Mouse (Mus musculus) thymus, postnatal 10 days (tissue): ENCODE measurements around the gene Hps4.

Experiments
- DNase-seq, 2 experiments: peaks; one replicate each; pipeline ENCODE4 v3.0.0; 2021; ENCODE audit warnings: low spot score in 2 of 2

The Hps4 gene

DNA sequence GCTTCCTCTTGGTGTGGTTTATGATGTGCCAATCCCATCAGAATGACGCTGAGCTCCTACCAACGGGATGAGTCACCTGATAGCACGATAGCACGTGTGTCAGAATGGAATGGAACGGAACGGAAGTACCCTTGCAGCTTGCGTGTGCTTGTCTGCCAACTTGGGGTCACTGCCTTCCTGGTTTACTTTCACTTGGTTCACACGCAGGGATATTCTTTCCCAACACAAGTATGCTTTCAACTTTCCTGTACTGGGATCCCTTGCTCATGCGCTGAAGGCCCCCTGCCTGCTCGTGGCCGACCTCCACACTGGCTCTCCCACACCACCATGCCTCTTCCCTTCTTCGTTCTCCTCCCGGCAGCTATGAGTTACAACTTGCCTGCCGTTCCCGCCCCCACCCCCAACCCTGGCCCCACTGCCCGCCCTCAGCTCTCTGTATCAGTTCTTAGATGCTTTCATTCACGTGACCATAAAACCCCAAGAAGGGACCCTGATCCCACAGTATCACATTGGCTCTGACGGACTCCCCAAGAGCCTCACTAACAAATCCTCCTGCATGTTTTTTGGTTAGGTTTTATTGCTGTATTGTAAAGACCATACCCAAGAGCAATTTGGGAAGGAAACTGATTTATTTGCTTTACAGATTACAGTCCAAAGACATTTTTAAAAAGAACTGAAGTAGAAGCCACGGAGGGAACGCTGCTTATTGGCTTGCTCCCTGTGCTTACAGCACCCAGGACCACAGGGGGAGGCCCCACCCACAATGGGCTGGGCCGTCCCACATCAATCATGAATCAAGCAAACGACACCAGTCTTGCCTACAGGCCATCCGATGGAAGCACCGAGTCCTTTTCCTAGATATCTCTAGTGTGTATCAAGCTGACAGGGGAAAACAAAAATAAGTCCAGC, 18.0 kb upstream of the Hps4 start:
- DNase-seq, result peak; percentile 28 to 34

DNA sequence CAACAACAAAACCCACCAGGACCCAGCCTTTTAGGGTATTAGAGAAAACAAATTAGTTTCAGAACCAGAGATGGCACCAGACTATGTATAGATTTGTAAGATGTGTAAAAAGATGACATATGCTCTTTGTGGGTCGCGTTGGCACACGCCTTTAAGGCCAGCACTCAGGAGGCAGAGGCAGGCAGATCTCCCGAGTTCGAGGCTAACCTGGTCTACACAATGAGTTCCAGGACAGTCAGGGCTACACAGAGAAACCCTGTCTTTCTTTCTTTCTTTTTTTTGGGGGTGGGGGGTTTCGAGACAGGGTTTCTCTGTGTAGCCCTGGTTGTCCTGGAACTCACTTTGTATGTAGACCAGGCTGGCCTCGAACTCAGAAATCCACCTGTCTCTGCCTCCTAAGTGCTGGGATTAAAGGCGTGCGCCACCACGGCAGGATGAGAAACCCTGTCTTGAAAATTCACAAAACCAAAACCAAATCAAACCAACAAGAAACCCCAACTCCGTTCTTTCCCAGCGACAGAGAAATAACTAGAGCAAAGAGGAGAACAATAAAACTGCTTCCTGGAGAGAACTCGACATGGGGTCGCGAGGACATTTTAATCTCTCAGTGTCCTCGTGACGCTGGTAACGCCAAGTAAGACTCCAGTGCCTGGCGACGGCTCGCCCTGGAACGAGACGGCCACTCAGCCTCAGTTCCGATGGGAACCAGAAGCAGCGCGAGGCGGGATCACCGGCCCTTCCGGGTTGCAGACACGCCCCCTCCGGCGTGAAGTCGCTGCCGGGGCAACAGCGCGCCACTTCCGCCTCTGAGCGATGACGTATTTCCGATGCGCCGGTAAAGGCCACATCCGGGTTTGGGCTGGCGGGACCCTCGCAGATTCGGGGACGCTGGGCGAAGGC, 17.1 kb upstream of the Hps4 start, which contains the start of gene Tfip11:
Gene Tfip11, plus strand, starts transcription at position 813 of the 900 bp plus-strand sequence.
- peak; percentile 88 to 94 for DNase-seq

DNA sequence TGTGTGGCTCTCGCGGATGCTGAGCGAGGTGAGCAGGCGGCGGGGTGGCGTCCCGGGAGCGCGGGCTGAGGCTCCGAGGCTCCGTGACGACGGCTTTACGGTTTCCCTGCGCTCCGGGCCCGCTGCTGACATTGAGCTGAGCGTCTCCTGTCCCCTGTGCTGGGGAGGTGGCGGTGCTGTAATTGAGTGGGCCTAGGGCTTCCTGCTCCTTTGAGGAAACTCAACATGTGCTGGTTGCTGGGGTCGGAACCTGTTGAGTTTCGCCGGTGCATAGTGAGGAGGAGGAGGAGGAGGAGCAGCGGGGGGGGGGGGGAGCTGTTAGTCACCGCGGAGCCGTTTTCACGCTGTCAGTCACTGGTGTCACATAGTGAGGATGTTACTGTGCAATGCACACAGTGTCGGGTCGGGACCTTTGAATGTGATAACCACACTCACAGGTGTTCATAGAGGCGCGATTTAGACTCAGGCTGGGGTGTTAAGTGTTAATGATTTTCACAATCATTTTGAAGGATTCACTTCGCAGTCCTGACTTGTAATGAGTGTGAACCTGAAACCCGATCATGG, 16.4 kb upstream of the Hps4 start:
- no peak for DNase-seq

DNA sequence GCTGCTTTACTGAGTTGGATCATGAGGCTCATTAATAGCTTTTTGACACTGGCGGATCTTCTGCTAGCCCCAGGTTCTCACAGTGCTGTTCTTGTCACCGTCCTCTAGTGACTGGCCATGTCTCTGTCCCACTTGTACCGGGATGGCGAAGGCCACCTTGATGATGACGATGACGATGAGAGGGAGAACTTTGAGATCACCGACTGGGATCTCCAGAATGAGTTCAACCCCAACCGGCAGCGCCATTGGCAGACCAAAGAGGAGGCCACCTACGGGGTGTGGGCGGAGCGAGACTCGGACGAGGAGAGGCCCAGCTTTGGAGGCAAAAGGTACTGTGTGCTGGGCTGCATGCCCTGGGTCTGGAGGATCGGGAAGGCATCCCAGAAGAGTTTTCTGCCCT, 15.0 kb upstream of the Hps4 start:
- DNase-seq, result no peak

DNA sequence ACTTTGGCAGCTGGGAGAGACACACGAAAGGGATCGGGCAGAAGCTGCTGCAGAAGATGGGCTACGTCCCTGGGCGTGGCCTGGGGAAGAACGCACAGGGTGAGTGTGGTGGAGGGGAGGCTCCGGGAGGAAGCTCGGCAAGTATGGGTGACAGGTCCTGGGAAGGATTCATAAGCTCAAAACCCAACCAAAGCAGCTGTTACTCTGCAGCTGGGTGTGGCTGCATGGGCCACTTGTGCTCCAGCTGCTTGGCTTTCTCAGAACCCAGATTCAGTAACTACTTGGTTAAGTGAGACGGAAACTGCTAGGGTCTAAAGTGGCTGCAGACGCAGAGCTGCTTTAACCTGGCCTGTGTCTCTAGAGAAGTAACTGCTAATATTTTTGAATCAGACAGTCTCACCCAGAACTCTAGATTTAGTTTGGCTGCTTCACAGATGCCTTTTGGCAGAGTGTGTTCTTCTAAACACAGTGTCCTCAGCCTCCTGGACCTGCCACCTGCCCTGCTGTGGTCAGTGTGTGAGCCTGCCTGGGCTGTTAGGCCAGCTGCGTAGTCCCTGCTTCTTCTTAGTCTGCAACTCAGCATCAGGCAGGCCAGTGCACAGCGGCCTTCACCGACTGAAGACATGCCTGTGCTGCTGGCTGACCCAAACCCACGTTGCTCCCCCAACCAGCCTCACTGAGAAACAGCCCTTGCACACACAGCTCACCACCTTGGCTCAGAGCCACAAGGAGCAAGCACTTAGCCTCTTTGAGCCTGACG, 12.9 kb upstream of the Hps4 start:
- no peak for DNase-seq

DNA sequence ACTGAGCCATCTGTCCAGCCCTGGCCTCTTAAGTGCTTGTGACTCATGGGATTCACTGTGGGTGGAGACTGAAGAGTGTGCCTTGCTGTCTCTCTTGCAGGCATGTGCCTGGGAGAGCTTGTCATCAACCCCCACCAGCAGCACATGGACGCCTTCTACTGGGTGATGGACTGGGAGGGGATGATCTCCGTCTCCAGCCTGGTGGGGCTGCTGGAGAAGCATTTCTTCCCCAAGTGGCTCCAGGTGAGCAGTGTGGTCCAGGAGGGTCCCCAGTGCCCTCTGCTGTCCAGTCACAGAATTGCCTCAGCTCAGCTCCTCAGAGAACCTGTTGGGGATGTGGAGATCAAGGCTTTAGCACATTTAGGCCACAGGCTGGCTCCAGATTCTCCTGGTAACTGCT, 7.4 kb upstream of the Hps4 start:
- DNase-seq, result peak; percentile 25 to 54

DNA sequence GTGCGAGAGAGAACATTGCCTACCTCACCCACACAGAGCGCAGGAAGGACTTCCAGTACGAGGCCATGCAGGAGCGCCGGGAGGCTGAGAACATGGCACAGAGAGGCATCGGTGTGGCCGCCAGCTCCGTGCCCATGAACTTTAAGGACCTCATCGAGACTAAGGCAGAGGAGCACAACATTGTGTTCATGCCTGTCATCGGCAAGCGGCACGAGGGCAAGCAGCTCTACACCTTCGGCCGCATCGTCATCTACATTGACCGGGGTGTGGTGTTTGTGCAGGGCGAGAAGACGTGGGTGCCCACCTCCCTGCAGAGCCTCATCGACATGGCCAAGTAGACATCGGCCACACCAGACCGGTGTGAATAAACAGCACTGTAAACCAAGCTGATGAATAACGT, 5.9 kb upstream of the Hps4 start:
- no peak for DNase-seq

DNA sequence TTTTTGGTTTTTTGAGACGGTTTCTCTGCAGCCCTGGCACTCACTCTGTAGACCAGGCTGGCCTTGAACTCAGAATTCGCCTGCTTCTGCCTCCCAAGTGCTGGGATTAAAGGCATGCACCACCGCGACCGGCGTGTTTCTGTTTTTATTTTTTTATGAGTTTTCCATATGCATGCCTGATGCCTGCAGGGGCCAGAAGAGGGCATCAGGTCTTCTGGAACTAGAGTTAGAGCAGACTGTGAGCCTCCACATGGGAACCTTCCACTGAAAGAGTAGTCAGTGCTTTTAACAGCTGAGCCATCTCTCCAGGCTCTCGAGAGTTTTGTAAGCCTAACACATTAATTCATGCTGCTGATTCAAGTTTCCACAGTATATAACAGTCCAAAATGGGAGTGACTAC, 3.7 kb upstream of the Hps4 start:
- DNase-seq, result no peak

DNA sequence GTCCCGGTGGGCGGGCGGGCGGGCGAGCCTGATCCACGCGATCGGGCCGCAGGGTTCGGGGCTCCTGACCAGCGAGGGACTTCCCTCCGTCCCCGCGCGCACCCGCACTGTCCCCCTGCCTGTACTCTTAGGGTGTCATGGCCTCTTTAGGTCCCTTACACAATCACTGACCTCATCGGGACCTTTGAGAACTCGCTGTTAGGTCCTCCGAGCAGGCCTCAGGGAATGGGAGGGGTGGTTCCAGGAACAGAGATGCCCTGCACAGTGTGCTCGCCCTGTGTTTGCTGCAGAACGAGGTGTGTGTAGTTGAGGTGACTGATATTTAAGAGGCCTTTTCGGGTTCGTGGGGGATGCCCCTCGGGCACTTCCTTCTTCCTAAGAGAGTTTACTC, 317 bp downstream of the Hps4 start:
- DNase-seq, result no peak

DNA sequence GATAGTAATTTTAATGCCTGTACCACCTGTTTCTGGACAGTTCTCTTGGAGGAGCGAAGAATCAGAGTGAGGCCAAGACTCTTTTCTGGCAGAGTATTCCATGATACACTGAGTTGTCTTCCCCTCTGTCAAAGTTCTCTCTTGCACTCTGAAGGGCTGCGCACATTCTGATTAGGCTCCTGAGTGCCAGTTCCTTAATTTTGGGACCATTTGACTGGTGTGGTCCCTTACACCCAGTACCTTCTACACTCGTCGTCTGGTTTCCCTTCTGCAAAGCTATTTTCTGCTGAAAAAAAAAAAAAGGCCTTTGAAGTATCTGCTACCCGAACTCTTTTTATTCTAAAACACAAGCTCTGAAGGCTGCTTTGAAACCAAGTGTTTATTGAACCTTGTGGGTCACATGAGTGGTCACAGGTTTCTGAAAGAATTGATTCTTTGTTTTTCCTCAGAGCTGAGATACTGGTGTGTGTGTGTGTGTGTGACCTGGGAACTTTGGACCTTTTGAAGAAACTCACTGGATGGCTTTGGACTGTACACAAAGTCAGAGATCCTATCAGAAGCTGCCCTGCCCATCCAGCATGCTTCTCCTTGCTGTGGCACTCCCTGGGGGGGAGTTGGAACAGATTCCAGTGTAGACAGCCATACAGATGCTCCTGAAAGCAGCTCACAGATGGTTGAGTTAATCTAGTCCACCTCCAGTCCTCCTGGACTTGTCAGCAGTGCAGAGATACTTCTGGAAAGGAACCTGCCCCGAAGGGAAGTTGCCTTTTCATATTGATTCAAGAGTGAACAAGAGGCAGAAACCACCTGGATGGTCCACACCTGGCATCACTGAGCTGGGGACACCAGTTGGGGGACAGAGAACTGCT, 1.4 kb downstream of the Hps4 start:
- no peak for DNase-seq

DNA sequence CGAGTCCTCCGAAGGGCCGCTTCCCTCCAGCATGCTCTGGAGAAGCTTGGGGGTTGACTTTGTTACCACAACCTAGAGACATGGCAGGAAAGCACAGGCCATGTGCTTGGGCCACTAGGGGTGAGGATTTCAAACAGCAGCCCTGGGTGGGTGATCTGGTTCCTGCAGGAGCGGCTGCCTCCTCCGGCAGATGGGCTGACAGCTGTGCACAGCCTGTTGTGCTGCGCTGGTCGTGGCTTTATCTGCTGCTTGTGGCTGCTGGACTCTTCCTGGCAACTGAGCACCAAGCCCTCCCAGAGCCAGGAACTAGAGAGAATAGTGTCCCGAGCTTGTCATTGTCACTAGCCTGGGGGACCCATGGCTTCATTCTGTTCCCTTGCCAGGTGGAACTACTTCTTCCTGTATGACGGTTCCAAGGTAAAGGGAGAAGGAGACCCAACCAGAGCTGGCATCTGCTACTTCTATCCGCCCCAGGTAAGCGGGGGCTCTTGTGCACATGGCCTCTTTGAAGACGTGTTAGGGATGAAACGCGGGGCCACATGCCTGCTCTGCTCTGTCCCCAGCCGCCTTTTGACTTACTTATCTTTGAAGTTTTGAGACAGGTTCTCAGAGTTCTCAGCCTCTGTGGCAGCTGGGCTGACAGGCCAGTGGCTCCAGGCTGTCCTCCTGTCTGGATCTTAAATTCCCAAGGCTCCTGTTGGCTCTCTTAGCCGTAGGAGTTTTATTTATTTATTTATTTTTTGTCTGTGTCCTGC, 3.5 kb downstream of the Hps4 start:
- no peak for DNase-seq

DNA sequence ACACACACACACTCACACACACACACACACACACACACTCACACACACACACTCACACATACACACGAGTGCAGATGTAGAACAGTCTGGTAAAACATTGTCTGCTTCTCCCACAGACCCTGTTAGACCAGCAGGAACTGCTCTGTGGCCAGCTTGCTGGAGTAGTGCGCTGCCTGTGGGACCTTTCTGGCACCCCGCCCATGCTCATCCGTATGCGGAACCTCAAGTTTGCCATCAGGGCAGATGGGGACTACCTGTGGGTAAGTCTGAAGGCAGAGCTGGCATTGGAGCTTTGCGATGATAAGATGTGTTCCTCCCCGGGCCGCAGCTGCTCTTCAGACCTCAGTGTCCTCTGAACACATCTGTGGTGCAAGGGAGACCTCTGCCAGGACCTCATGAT, 6.3 kb downstream of the Hps4 start:
- no peak for DNase-seq

DNA sequence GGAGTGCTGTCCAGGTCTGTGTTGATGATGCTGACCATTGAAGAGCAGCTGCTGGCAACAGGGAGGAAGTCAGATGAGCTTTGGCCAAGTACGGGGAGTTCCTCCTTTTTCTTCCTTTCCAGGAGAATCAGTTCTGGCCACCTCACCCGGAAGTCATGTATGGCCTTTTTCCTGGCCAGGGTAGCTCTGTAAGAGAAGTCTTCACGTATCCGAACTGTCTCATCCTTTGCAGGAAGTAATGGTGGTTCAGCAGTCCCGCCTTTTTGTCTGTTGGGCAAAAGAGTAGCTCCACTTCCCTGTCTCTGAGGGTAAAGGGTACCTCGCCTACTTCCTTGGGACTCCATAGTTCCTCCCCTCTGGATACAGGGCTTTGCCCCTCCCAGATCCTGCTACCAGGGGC, 12.6 kb downstream of the Hps4 start:
- DNase-seq, result no peak

DNA sequence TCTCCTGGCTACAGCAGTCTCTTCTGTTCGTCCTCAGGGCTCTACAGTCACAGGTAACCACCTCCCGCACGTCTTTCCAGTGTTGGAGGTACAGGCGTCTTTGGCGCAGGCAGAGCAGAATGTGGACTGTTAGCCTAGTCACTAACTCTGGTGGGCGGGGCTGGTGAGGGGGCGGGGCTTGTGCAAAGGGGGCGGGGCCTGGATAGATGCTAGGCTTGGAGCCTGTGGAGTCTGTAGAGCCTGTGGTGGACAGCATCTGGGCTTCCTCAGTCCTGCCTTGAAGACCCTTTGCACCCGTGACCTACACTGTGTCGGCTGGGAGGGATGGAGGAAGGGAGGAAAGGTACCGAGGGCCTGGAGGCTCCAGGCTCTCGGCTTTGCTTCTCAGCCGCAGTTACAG, 13.0 kb downstream of the Hps4 start, which contains the start of gene Gm6583:
Gene Gm6583, minus strand, starts transcription at position 124 of the 400 bp plus-strand sequence.
- no peak for DNase-seq

DNA sequence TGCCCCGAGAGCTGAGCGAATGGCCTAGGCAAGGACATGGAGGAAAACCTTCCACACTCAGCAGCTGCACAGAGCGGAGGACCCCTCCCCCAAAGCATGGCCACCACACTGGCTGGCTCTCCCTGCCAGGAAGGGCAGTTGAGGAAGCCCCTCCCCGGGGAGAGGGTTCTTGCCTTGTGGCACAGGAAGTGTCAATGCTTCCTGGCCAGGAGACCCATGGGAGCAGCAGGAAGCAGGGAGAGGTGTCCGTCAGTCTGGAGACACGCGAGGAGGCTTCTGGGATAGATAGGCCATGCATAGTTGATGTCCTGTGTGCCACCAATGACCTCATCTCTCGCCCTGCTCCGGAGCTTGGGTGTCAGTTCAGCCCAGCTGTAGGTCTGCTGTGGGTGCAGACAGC, 13.4 kb downstream of the Hps4 start:
- no peak for DNase-seq

DNA sequence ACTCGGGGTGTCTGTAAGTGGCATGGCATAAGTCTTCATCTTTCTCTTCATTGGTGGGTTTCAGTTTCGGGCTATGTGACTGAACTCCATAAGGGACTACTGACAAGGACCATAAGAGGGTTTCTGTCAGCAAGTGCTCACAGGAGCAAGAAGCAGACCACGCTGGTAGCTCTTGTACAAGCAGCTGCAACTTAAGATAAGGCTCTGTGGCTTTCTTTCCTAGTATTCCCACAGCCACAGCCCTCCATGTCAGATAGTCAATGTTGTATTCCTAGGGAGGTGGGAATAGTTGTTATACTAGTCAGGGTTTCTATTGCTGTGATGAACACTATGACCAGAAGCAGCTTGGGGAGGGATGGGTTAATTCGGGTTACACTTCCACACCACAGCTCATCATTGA, 16.6 kb downstream of the Hps4 start:
- DNase-seq, result no peak

DNA sequence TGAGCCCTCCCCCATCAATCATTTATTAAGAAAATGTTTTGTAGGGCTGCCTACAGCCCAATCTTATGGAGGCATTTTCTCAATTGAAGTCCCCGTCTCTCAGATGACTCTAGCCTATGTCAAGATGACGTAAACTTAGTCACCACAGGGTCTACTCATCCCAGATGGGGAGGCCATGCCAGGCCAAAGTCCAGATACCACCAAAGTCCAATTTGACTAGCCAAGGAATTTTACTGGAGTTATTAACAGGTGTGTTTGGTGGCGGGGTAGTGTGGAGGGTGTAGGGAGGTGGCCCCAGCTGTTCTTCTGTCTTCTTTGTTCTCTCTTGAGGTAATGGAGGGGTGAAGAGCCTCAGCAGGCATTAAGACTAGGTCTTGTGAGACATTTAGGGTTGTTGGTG, 17.2 kb downstream of the Hps4 start:
- DNase-seq, result no peak

DNA sequence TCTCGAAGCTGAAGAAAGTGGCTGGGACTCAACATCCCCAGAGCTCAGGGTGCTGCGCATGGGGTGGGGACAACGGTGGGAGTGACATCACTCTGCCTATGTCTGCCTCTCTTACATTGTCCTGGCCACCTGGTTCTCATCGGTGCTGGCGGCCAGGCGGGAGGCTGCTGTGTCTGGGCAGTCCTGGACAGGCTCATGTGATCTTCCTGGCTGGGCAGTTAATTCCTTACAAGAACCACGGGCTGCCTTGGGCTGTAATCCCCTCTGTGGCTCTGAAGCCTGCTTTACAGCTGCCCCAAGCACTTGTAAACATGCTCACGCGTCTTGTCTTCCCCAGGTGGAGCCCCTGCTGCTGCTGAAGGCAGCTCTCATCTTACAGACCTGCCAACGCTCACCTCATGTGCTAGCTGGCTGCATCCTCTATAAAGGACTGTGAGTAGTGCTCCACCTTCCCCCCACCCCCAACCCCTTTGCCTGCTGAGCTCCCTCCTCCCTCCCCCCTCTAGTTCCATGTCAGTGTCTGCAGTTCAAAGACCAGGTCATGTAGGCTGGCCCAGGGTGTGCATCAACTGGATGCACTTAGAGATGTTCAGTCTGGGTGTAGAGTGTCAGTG, 21.4 kb downstream of the Hps4 start:
- no peak for DNase-seq

DNA sequence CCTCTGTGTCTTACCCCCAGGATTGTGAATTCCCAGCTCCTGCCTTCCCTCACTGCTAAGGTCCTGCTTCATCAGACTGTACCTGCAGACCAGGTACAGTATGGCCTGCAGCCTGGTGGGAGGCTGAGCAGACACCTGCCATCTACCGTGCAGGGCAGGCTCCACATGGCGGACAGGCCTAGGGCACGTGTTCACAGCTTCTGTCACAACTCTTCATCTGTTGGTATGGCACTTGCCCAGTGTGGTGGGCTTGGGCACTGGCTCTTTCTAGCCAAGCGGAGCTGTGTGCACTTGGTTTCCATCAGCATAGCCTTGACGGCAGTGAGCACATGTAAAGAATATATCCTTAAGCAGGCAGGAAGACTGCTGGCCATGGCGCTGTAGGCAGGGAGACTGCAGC, 24.0 kb downstream of the Hps4 start:
- no peak for DNase-seq
